Comparison of ENCODE assay signal across 9 mouse cellular contexts in genomic region chr7:25082510-25082909, GRCm38 (mm10). TPM values are rescaled to one million over a fixed set of nuclear protein-coding genes. Genes with fewer than 3 reads are reported as not detected.
DNase-seq lines count a peak whose midpoint lies in the region; ATAC-seq and TF ChIP-seq lines count a peak whose summit lies in the region.
"Had no signal": no experiment of that assay in that cellular context is flagged by ENCODE, and none has a peak within 500 bp of the region (broad histone marks: within the 10 kb centered on the region; RNA-seq: fewer than 3 reads in every experiment).

No protein-coding gene starts in this region.

- no peak overlapping the region for H3K9ac ChIP-seq in kidney, embryonic 16.5 days (replicated peaks; ENCODE audit: low read length)
- H3K9ac ChIP-seq: lung, embryonic 15.5 days had no signal

- no peaks in the 10 kb centered on the region for H3K27me3 ChIP-seq in kidney, adult 2 months (replicated peaks; ENCODE audit: control insufficient read depth, insufficient read depth, low read length)
- no peaks in the 10 kb centered on the region for H3K27me3 ChIP-seq in kidney, embryonic 16.5 days (ENCODE audit: insufficient read depth, low read length)
- H3K27me3 ChIP-seq: lung, embryonic 15.5 days had no signal

- ATAC-seq in kidney, embryonic 16.5 days (ENCODE audit: low FRiP score, low TSS enrichment): no peak

- 81% methylated on average over 4 of the region's 4 CpGs for WGBS in kidney, adult 2 months
- WGBS in kidney, embryonic 16.5 days: 90% methylated on average over 4 of the region's 4 CpGs

- H3K4me2 ChIP-seq in kidney, embryonic 16.5 days (replicated peaks; ENCODE audit: low read depth, low read length): no peak overlapping the region
- H3K4me2 ChIP-seq: lung, embryonic 15.5 days had no signal

- H3K9me3 ChIP-seq in kidney, embryonic 16.5 days (ENCODE audit: low read length): no peaks in the 10 kb centered on the region
- H3K9me3 ChIP-seq: lung, embryonic 15.5 days had no signal

- H3K36me3 ChIP-seq in kidney, adult 2 months (ENCODE audit: control insufficient read depth, insufficient read depth, low read length): peaks cover 8% of the 10 kb centered on the region
- peaks cover 51% of the 10 kb centered on the region for H3K36me3 ChIP-seq in kidney, embryonic 16.5 days (ENCODE audit: insufficient read depth, low read length)

- no peak overlapping the region for H3K27ac ChIP-seq in kidney, adult 2 months (ENCODE audit: insufficient read depth, low read depth, low read length)
- H3K27ac ChIP-seq in kidney, embryonic 16.5 days (ENCODE audit: low read length): no peak overlapping the region
- H3K27ac ChIP-seq: lung, embryonic 15.5 days had no signal

- TF ChIP-seq POLR2A in kidney, adult 2 months (IDR thresholded peaks at IDR 0.05; ENCODE audit: low read depth, low read length): no peak

- H3K4me1 ChIP-seq in kidney, adult 2 months (ENCODE audit: control insufficient read depth, insufficient read depth, low read length): peaks cover 12% of the 10 kb centered on the region; the same call in 1 of the 2 replicates
- H3K4me1 ChIP-seq in kidney, embryonic 16.5 days (ENCODE audit: insufficient read depth, low read length): peaks cover 16% of the 10 kb centered on the region

- no peak overlapping the region for H3K4me3 ChIP-seq in kidney, adult 2 months (ENCODE audit: insufficient read depth, low read depth, low read length)
- H3K4me3 ChIP-seq in kidney, embryonic 16.5 days (ENCODE audit: low read length): no peak overlapping the region
- H3K4me3 ChIP-seq: lung, embryonic 15.5 days had no signal

- TF ChIP-seq CTCF in kidney, adult 2 months (conservative IDR thresholded peaks at IDR 0.05; ENCODE audit: insufficient read depth, insufficient read length, low read depth, low read length): peak; percentile 55

- DNase-seq in kidney, adult 2 months: peak; percentile 48
- peak; percentile 69 for DNase-seq in A20 (ENCODE audit: low read depth, low spot score)
- peak; percentile 51 to 67 for DNase-seq in CD8-positive naive resting alpha-beta T cell, adult 2 months (ENCODE audit: low read depth in 2 of 2, low spot score in 2 of 2)
- DNase-seq in cerebellum, postnatal 10 days: peak; percentile 78 to 82
- DNase-seq in lung, postnatal 14 days: peak; percentile 56
- no peak for DNase-seq in ovary, postnatal 10 days (ENCODE audit: low spot score)
- no peak for DNase-seq in frontal cortex, postnatal 10 days (ENCODE audit: low spot score in 2 of 2)

RNA-seq across cellular contexts. Expression of gene Zfp574, which starts 10.1 kb away (rescaled TPM):
- 20.6 and 27.0 TPM in 2 replicates for polyA plus RNA-seq in kidney, adult 2 months (2012; rRNA removed)
- 37.7 and 44.1 TPM in 2 replicates for polyA plus RNA-seq in kidney, embryonic 16.5 days (2015; fragmentation: Nextera tagmentation; extraction: Ambion mirVana)

RNA-seq across cellular contexts. Expression of gene Grik5, which starts 10.4 kb away (rescaled TPM):
- 17.1 and 24.3 TPM in 2 replicates for polyA plus RNA-seq in kidney, adult 2 months (2012; rRNA removed)
- 5.1 and 6.3 TPM in 2 replicates for polyA plus RNA-seq in kidney, embryonic 16.5 days (2015; fragmentation: Nextera tagmentation; extraction: Ambion mirVana)

Comparison
In these comparisons a context has a peak if more than half of its experiments do, and no peak if none do; other contexts are left out.
1. DNase-seq: peak in kidney, adult 2 months (single experiment), A20 (single experiment), CD8-positive naive resting alpha-beta T cell, adult 2 months (2 of 2), cerebellum, postnatal 10 days (2 of 2) and lung, postnatal 14 days (single experiment); none in ovary, postnatal 10 days (single experiment) and frontal cortex, postnatal 10 days (0 of 2).